Mouse (Mus musculus) erythroblast, embryonic 14.5 days (primary cell): ENCODE data around the gene Shld1.

Experiments used
- GATA1 ChIP-seq: IDR thresholded peaks from 2 replicates; pipeline ENCODE4 v1.6.1; 2012; ENCODE audit warnings: low read length, inconsistent platforms, mixed read lengths
- TAL1 ChIP-seq: IDR thresholded peaks from 3 replicates; pipeline ENCODE4 v1.6.1; 2012; ENCODE audit warnings: low read length, inconsistent platforms, mixed read lengths

GRCm38 (mm10) chr2:132724561-132724960 lies 37.8 kb downstream of the Shld1 start:
- no peak for TF ChIP-seq GATA1
- no peak for TF ChIP-seq TAL1
